Mouse (Mus musculus) lung, adult 18-20 months (tissue): ENCODE results near the gene Mpp6.

Source experiments
- DNase-seq, 2 experiments: peaks; one replicate each; pipeline ENCODE4 v3.0.0; 2022; ENCODE audit warnings: mixed read lengths in 2 of 2

The Mpp6 gene

DNA sequence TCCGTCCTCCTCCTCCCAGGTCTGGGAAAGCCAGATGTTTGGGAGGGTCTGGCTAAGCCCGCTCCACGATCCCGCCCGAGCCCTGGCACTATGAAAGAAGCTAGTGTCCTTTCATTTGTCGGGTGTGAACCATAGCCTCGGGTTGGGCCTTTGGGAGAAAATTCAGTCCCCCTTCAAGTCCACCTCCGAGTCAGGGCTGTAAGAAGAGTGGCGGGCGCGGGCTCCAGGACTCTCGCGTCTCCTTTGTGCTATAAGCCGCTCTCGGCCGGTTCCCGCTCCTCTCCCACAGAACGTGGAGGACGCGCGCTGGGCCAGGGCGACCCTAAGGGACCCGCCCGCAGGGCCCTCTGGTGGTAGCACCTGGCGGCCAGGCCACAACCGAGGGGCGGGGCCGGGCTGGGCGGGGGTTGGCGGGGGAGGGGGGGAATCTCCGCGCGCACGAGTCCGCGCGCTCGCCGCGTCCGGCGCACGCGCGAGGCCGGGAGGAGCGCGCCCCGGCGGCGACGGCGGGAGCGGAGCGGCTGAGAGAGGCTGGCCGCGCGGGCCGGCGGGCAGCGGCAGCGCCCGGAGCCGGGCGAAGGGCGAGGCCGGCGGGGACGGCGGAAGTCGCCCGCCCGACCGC lies at the start of gene Mpp6:
Gene Mpp6, plus strand, starts transcription at position 485 of the 622 bp plus-strand sequence.
- DNase-seq, result peak; percentile 74 to 81

DNA sequence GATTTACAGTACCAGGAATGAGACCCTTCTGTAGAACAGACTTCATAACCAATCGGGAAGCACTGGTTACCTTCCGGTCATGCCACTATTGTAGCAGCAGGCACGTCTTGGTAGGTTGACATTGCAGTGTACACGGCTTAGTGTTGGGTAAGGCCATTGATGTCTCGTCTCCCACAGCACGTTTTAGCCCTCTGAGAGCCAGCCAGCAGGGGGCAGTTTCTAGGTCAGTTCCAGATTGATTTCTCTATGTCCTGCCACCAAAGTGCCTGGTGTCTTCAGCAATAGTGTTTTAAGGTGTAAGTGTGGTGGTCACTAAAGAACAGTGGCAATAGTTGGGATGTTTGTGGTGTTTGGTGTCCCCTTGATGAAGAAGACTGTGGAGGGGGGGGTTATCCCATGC lies 43.9 kb upstream of the Mpp6 start:
- no peak for DNase-seq

DNA sequence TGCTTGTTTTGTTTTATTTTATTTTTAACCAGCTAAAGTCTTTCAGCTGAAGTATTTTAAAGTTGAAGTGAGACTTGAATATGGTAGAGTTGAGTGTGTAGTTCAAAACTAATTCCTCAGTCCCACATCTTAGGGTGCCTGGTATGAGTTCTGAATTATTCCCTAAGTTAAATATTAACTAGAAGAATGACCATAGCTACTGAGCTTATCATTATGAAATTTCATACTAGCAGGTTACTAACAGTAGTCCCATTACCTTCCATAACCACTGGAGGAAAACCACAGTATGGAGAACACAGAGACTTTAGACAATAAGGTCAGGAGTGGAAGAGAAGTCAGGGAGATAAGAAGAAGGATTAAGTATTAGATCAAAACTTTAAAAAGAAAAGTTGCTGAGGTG lies 41.6 kb upstream of the Mpp6 start:
- DNase-seq, result no peak

DNA sequence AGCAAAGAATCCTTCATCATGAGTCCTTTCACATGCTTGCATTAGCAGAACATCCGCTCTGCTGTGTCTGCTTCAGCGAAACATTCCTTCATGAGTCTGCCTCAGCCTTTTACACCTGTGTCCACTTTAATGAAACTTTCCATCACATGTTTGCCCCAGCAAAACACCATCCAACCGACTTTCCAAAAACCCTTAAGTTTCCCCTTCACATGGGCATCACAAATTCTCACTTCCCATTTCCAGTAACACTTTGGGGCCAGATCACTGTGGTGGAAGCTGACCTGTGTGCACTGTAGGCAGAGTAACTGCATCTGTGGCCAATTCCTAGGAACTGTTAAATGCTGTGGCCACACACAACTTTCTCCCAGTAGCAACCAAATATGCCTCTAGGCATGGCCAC lies 34.8 kb upstream of the Mpp6 start:
- no peak for DNase-seq

DNA sequence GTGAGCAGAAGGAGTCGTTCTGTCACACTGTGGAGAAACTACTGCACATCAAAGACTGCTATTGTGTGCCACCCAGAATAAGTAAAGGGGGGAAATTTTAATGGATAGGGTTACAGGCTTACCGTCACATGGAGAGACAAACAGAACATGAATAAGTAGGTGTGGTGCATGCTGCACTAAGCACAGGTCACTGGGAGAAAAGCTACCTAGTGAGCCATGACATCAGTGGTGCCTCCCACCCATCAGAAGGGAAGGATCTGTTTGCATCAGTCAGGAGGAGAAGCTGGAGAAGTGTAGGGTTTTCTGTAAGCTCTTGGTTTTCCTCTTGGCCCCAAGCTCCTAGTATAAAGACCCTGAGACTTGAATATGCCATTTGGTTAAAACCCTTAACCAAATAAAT lies 33.6 kb upstream of the Mpp6 start:
- DNase-seq, result no peak

DNA sequence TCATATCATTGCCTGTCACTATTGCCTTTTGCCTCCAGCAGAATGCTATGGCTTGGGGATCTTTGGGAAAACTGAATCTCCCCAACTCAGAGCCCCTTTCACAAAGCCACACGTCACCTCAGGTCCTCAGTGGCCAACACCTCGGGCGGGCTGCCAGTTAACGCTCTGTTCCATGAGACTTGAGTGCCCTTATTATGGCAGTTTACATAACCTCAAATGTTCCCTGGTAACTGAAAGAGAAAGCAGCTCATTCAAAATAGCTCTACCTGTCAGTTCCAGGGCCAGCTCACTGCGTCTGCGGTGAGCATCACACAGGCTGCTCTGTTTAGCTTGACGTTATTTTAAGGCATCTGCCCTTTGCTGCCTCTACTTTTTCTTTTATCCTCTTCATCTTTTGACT lies 29.6 kb upstream of the Mpp6 start:
- DNase-seq, result peak; percentile 75 to 78

DNA sequence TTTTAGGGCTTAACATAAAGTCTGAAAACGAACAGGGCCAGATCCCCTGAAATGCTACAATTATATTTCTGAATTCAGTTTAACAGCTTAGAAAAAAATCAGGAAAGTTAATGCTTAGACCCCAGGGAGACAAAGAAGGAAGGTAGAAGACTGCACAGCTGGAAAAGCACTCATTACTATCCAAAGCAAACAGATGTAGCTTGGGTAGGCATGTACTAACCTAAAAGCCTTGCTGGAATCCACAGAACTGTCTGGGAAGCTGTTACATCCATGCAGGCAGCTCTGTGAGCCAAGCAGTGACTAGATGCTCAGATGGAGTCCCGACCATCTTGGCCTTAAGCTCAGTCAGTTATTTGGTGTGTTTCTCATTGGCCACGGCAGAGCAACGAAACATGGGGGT lies 24.8 kb upstream of the Mpp6 start:
- no peak for DNase-seq

DNA sequence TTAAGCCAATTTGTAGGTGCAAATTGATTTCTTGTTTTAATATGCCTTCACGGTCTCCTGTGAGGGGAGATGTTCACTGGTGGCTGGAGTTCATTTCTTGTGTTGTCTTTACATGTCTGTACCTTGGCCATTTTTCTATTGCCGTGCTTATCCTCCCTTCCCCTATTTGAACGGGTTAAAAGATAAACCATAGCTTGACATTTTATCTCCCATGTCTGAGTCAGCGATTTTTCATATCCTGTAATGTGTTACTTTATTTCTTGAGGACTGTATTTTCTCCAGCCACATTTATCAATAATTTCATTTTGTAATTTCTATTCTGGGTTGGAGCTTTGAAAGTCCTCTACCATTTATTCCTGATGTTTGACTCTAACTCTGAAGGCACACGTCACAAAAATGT lies 20.7 kb upstream of the Mpp6 start:
- no peak for DNase-seq

DNA sequence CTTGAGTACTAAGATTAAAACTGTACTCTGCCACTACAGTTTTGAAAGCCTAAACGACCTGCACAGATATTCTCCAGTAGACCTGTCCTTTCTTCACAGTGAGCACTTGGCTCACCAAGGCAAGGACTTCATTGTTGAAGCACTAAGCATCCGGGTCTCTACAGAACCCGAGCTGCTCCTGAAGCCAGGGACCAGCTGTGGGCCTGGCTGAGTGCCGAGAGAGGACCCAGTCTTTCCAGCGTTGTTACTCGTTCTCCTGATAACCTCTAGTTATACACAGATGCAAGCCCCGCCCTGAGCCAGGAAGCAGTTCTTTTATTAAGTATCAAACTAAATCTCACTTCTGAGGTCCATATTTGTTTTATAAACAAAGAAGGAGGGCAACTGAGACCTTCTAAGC lies 19.8 kb upstream of the Mpp6 start:
- no peak for DNase-seq

DNA sequence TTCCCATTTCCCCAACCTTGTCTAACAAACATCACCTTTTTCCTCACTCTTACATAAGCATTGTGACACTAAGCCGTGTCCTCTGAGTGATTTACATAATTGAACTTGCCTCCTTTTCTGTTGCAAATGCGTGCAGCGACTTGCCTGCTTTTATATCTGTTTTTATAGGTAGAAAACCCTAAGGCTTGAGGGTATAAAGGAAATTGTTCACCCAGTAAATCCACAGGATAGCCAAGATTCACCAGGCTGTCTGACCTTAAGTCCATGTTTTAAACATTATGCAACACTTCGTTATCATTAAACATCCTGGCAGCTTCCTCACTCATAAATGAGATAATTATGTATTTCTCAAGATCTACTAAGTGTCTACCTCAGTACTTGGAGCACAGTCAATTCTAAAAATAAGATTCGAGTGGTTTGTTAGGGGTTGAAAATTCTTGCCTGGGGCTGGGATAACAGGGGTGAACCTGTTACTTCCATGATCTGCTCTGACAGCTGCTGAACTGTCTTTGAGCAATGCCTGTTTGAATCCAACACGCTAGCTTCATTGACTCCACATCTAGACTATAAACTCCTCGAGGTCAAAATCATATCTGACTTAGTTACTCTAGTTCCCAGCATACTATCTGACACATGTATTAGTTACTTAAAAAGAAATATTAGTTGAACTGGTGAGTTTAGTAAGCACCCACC lies 18.4 kb upstream of the Mpp6 start:
- no peak for DNase-seq

DNA sequence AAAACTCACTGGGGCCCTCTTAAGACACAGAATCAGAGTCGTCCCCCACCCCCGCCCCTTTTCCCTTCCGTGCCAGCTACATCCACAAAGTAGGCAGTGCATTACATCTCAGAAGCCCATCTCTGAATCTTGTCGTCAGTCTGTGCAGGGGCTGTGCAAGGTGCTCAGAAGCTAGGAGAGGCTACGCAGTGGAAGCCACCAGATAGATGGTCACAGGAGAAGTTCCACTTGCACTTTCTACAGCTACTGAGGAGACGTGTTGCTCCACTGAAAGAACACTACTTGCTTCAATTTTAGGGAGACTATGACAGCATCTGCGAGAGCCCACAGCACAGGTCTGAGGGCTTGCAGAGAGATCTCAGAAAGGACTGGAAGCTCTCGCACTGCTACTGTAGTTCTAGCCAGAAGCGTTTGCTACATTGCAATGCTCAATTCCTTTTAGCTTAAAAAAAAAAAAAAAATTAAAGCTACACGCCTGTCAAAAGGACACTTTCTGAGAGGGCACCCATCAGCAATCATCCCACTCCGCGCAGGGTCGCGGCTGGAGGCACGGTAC lies 762 bp upstream of the Mpp6 start:
- DNase-seq, result no peak

DNA sequence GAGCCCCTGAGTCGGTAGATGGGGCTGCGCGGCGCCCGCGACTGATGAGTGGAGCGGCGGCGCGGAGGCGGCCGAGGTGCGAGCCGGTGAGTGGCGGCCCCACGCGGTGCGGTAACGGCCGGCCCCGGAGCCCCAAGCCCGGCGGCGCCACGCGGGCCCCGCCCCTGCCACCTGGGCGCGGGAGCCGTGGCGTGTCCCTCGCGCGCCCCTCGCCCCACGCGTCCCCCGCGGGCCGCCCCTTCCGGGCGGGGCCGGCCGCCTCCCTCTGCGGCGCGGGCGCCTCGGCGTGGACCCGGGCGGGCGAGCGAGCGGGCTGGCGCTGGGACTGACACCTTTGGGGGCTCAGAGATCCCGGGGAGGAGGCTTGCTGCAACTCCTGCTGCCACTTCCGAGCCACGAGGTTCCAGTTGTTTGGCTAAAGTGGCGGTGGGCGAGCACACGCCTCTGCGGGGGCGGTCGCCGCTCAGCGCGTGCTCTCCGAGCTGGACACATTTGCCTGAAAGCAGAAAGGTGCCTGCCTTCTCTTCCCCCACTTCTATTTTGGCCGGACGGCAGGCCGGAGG lies 419 bp downstream of the Mpp6 start:
- peak; percentile 10 to 25 for DNase-seq

DNA sequence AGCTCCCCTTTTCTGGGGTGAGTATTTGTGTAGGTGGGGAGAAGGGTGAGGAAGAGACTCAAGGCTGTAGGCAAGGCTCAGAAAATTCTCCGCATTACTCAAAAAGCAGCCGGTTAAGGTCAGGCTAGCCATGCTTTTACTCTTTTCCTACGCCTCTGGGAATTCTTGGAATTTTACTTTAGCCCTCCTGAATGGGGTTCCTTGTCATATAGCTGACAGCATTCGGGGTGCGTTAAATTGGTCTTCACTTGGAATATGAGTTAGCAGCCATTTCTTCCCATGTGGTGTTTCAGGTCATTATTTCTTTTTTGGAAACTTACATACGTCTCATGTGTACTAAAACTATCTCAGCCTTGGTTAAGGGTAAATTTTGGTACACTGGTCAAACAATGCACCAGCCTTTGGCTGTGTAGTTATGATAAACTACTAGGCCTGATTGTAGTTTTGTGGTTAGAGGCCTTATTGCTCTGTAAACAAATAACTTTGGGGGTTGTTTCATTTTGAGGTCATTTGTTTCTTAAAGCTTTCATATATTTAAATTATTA lies 1.1 kb downstream of the Mpp6 start:
- no peak for DNase-seq

DNA sequence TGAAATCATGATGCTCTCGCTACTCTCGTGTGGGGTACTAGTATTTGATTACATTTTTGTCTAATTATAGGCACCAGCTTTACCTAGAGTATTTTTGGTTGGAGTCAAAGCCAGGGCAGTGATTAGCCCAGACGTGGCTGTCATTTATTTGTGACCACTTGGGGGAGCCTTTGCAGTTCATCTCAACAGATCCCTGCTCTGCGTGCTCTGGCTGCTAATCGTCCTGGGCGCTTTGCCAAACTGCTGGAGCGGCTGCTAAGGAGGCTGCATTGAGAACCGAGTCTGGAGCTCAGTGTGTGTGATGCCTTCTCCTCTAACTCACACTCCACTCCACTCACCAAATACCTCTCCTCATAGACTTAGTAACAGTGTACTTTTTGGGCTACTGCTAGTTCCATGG lies 2.7 kb downstream of the Mpp6 start:
- peak; percentile 88 to 93 for DNase-seq

DNA sequence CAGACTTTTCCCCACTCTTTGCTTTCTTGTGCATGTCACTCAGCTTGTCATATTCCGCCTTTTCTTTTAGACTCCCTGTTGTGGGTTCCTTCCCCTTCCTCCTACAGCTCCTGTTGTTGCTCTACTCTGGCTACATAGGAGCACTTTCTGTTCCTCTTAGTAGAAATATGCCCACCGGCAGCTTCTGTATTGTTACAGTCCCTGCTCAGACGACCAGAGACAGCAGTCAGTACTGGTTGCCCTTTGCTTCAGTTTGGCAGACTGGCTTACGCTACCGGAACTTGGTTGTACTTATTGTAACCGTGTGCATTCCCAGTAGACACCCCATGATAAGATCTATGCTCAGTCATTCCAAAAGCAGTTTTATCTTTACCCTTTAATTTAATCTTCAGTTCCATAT lies 4.2 kb downstream of the Mpp6 start:
- DNase-seq, result peak; percentile 18 to 23

DNA sequence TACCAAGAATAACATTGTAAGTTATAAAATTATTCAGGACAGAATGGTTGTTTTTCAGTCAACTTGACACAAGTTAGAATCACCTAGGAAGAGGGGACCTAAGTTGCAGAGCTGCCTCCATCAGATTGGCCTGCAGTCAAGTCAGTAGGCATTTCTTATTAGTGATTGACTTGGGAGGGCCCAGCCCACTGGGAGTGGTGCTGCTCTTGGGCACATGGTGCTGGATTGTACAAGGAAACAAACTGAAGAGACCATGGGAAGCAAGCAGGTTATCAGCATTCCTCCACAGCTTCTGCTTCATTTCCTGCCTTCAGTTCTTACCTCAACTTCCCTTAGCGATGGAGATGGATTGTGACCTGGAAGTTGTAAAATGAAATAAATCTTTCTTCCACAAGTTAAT lies 10.9 kb downstream of the Mpp6 start:
- DNase-seq, result no peak

DNA sequence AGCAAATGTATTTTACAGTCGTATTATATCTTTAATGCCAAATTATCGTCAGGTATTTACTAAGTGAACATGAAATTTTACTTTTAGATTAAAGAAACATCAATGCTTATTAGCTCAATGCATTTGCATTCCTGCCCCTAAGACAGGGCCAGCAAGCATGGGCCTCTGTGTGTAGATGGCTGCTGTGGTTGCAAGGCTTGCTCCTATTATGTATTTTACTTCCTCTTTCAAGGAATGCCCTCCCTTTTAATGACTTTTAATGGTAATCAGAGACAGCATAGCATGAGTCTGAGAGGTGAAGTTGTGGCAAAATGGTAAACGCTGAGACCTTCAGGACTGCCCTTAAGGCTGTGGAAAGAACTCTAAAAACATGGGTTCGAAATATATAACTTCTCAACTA lies 12.8 kb downstream of the Mpp6 start:
- no peak for DNase-seq

DNA sequence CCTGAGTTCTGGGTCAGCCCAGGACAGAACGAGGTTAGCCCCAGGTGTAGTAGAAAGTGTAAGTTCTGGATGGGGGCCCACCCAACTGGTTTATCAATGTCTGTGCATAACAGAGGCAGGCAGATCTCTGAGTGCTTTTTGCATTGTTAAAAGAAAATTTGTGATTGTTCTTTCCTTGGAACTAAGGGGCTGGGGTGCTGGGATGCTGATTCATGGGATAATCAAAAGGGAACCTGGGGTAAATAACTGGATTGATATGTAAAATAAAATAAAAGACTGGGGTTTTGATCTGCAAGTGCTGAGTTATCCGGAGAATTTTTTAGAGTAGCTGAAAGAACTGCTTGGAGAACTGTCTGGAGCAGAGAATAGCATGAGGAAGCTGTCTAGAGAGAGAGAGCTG lies 14.2 kb downstream of the Mpp6 start:
- no peak for DNase-seq

DNA sequence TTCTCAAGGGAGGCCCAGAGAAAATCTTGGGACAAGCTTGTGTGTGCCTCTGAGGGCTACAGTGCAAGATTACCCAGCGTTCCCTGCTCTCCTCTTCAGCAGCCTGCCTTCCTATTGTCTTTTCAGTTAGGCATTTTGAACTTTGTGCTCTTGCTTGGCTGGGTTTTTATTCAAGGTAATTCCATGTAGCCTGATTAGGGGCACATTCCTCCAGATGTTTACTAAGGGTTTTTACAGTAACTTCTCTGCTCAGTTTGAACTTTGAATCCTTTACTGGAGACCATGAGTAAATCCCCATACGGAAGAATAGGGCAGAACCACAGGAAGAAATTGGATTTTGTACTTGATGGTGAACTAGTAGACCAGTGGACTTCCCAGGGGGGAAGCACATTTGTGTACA lies 16.3 kb downstream of the Mpp6 start:
- no peak for DNase-seq

DNA sequence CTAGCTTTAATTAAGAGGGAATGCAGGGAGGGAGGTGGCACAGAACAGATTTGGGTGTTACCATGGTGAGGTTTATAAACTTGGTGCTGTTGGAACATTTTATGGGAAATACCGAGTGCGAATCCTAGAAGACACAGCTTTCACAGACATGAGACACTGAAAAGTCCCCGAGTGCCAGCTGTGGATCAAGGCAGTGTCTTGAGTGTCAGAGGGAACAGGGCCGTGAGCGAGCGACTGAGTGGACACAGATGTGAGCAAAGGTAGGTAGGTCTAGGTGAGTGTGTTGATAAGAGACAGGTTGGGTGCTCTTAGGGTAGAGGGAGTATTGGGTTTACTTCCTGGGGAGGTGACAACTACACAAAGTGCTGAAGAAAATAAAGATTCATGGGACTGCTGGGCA lies 17.5 kb downstream of the Mpp6 start:
- DNase-seq, result no peak

DNA sequence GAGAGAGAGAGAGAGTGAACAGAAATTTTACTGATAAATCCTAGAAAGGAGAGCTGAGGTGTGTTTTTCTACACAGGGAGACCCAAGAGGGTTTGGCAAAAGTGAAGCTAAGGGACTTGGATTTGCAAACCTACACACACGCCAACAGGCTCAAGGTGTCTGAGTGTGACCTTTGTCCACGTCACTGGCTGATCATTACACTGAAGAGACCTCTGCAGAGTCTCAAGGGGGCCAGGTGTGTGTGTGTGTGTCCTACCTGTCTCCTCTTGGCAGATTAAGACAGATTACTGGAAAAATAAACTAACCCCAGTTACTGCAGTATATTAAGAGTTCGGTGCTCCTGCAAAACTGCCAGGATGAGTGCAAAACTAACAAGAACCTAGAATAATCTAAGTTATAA lies 27.6 kb downstream of the Mpp6 start:
- no peak for DNase-seq

DNA sequence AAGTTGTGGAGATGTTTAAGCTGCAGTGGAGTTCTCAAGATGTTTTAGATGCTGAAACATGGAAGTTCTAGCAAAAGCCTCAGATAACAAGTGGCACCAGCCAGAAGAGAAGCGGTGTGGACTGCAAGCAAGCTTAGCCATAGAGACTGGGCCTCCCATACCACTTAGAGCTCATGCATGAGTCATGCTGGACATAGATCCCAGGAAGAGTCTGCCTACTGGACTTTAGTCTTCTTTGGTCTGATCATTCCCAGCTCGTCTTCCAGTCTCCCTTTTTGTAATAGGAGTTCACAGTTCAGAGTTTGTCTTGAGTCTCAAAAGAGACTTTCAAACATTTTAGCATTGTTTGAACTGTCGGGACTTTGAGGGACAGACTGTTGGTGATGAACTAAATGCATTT lies 29.5 kb downstream of the Mpp6 start:
- DNase-seq, result no peak

DNA sequence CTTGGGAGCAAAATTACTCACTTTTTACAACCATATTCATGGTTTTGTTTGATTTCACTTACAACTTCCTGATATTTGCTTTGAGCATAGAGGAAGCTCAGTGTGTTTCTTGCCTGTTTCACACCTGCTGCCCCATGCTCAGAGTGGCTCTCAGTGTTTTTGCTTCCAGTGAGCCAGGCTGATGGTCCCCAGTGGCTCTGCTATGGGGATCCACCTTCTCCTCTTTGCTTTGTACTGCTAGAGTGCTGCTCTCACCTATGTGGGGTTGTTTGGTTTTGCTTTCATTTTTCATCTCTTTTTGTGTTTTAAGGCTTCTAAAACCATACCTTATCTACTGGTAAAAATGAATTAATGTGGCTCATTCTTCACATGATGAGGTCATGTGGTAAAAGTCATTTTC lies 36.1 kb downstream of the Mpp6 start:
- DNase-seq, result no peak

DNA sequence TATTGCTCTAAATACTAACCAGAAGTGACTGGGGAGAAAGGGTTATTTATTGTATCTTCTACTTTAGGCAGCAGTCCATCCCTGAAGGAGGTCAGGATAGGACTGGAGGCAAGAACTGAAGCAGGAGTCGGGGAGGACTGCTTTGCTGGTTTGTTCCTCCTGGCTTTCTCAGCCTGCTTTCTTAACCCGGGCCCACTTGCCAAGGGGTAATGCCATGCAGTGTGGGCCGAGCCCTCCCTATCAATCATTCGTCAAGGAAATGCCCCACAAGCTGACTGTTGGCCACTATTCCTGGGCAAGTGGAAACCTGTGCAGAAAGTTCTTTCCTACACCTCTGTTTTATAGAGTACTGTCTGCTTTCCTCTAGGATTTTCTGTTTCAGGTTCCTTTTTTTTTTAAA lies 39.3 kb downstream of the Mpp6 start:
- DNase-seq, result no peak
